Mouse (Mus musculus): ENCODE data around the gene Ms4a18. TPM values are rescaled to one million over a fixed set of nuclear protein-coding genes. Genes with fewer than 3 reads are reported as not detected.
A peak's percentile ranks its signal among the peaks of the same experiment; 100 is the strongest.
"Not testable (repeated sequence)": the region's sequence is repeated elsewhere in the genome, so short reads cannot be mapped to it uniquely, and the experiment has no call there.

Gene Ms4a18
- total RNA-seq (2021): not detected
- long read RNA-seq: 0 reads

DNA sequence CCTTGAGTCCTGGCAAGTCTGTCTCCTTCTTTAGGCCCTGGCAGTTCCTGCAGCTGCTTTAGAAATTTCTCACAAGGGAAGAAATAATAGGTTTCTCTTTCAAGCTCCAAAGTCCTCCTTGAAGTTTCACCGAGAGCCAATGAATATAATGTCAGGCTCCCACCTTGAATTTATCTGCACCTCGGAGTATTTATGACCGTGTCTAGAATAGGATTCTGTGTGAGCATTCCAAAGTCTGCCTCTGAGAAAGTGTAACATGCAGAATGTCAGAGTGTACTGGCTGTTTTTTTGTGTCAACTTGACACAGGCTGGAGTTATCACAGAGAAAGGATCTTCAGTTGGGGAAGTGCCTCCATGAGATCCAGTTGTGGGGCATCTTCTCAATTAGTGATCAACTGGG, at the start of gene Ms4a18:
TSS of gene Ms4a18 (minus strand) at position 141 of the 400 bp plus-strand sequence.
- DNase-seq (ENCODE audit: low spot score in 2 of 2): no peak

DNA sequence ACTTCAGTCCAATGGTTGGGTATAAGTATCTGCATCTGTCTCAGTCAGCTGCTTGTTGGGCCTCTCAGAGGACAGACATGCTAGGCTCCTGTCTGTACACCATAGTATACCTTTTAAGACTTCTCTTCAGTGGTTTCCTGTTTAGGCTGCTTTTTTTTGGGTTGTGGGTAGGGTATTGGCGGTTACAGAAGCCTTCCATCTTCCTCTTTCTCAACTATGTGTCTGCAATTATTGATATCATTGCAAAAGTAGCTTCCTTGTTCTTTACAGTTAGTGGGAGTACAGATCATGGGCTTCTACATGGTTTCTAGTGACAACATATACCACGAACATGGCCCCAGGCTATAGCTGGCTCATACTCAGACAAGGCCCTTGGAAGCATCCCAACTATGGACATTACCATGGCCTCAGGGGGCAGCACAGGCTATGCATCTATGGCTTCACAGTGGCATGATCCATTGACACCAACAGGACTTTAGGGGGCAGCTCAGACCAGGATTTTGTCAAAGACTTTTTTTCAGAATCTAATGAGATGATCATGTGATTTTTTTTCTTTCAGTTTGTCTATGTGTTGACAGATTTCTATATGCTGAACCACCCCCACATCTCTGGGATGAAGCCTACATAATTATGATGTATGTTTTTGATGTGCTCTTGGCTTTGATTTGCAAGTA, 47.5 kb upstream of the Ms4a18 start:
- DNase-seq (ENCODE audit: low spot score in 2 of 2): no peak

DNA sequence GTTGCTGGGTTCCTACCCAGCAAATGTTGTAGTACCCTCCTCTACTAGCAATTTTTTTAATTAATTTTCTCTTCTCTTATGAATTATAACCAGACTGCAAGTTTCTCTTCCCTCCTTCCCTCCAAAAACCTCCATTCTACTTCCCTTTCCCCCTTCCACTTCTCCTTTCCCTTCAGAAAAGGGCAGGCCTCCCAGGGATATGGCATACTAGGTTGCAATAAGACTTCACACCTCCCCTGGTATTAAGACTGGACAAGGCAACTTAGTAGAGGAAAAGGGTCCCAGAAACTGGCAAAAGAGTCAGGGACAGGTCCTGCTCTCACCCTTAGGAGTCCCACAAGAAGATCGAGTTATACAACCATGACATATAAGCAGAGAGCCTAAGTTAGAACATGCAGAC, 43.1 kb upstream of the Ms4a18 start:
- no peak for DNase-seq (ENCODE audit: low spot score in 2 of 2)

DNA sequence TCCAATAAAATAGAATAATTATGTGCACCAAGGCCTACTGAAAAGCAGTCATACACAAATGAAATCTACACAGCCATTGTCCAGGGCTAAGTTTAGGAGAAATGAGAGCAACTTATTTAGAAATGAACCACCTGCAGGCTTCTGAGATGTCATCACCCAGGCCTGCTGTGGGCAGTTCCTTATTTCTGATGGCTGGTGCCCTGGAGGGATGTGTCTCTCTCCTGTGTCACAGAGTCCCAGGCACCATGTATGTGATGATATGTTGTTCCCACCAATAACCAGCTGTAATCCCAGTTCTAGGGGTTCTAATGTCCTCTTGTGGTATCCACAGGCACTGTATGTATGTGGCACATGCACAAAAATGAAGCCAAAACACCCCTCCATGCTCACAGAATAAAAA, 42.1 kb upstream of the Ms4a18 start:
- no peak for DNase-seq (ENCODE audit: low spot score in 2 of 2)

DNA sequence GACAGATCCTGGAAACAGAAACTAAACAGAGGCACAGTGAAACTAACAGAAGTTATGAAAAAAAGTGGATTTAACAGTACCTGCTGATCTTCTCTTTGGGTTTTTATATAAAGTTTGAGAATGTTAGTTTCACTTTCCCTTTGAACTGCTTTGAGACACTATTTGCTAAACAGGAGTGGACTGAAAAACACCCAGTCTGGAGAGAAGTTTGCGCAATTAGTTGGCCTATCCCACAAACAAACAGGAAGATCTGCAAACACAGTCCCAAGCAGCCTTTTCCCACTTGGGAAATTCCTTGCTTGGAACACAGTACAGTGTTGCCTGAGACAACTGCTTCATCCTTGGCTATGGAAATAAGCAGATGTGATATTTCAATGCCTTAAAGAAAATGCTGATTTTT, 37.9 kb upstream of the Ms4a18 start:
- DNase-seq (ENCODE audit: low spot score in 2 of 2): not testable (repeated sequence)

DNA sequence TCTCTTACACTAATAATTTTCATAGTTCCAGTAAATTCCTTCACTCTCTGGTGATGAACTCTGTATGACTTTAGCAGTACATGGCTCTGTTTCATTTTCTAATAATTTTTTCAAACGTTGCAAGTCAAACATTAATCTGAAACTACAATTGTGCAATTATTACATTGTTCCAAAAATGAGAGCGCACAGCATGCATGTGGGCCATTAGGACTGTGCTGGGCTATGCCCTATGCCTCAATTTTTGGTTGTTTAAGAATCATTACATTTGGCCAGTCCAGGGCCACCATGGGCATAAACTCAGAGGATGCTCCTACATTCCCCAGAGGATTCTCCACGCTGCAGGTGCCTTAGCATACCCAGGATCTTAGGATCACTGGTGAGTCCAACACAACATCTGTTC, 35.4 kb upstream of the Ms4a18 start:
- no peak for DNase-seq (ENCODE audit: low spot score in 2 of 2)

DNA sequence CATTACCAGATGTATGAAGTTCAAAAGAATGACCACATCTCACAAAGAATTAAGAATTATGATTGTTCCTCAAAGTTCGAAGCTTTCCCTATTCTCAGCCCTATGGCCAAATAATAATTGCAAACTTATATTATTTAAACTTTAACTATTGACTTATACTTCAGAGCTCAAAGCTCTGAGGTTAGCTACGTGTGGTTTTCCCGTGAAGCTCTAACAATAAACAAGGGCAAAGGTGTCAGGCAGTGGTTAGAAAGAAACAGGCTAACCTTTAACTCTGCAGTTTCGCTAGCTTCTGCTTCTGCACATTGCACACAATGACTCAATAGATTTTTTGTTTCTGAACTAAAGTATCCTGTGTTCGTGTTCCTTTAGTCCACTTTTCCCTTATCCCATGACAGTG, 35.0 kb upstream of the Ms4a18 start:
- DNase-seq (ENCODE audit: low spot score in 2 of 2): no peak

DNA sequence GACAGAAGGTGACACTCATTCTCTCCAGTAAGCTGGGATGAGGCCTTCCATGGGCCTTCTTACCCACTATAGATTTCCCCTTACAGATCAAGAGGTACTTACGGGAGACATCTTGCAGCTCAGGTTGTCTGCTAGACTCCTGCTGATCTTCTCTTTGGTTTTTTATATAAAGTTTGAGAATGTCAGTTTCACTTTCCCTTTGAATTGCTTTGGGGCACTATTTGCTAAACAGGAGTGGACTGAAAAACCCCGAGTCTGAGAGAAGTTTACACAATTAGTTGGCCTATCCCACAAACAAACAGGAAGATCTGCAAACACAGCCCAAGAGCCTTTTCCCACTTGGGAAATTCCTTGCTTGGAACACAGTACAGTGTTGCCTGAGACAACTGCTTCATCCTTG, 32.5 kb upstream of the Ms4a18 start:
- DNase-seq (ENCODE audit: low spot score in 2 of 2): no peak

DNA sequence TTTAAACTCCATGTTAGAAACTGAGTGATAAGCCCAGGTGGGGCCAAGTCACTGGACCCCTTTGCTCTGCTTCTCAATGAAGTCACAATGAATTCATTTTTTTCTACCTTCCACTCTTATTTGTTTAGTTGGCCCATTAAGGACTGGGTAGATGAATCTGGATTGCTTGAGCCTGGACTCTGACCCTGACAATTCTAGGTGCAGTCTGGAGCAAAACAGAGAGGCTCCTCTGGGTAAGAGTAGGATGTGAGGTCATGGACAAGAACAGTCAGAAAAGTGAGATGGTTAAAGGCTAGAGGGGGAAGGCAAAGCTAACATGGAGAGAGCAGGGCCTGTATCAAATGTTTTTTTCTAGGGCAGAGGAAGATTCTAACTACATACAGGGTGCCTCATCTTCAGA, 31.6 kb upstream of the Ms4a18 start:
- no peak for DNase-seq (ENCODE audit: low spot score in 2 of 2)

DNA sequence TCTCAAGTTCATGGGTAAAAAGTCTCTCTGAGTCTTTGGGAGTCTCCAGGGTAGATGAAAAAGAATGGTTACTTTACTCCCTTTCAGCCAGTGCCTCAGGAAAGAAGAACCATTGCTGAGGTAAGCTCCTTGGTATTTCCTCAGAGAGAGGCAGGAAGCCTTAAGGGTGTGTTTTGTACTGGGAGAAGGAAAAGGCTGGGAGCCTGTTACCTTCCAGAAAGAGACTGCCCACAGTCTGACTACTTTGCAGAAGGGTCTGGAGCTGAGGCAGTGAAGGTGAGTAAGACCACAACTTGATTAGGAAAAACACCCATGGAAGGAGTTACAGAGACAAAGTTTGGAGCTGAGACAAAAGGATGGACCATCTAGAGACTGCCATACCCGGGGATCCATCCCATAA, 30.7 kb upstream of the Ms4a18 start:
- no peak for DNase-seq (ENCODE audit: low spot score in 2 of 2)

DNA sequence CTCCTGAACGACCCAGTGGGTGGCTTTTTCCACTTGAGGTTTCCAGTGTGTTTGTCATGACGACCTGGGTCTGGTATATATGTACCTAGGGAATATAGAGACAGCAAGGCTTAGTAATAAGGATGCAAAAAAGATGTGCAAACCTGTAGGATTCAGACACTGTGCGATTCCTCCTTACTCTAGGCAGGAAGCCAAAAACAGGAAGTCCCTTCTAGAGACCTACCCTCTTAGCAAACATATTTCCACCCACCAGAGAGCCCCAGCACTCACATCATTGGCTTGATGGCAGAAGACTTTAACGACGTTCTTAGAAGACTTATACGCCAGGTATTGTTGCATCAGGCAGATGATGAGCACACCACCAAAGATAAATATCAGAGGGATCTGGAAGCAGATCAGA, 30.2 kb upstream of the Ms4a18 start:
- DNase-seq (ENCODE audit: low spot score in 2 of 2): no peak

DNA sequence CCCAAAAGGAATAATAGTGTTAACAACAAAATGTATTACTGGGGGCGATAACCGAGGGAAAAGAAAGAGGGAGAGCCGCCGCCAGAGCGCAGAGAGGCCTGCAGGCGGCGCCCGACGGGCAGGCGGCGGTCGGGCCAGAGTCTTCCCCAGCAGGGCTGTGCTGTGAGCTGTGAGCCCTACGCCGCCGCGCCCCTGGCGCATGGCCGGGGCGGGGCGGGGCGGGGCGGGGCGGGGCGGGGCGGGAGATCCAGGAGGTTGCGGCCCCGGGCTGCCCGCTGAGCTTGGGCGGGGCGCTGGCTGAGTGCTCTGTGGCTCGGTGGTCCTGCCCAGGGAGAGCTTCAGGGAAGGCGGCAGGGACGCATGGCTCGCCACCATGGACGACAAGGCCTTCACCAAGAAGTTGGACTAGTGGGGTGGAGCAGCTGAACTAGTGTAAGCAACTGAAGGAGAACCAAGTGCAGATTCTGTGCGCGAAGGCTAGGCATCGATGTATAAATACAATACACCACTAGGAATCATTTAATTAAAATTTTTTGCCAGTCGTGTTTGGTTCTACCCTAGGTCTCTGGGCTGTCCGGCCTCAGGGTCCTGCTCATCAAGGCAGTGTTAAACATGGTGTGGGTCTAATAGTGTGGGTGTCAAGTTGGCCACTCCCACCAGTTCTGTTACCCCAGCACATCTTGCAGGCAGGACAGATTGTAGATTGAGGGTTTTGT, 27.3 kb upstream of the Ms4a18 start:
- peak; percentile 7 to 32 for DNase-seq (ENCODE audit: low spot score in 2 of 2)

DNA sequence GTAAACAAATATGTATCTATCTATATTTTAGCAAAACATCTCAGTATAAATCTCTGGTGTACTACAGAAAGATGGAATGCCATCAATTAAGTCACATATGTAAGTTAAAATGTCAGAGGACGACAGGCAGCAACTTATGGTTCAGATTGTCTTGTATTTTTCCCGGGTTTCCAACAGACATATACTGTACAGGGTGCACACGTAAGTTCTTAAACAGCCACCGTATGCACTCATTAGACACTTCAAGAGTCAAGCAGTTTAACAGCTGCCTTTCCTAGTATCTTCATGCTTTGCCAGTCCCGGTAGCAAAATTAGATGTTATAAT, 26.8 kb upstream of the Ms4a18 start:
- DNase-seq (ENCODE audit: low spot score in 2 of 2): no peak

DNA sequence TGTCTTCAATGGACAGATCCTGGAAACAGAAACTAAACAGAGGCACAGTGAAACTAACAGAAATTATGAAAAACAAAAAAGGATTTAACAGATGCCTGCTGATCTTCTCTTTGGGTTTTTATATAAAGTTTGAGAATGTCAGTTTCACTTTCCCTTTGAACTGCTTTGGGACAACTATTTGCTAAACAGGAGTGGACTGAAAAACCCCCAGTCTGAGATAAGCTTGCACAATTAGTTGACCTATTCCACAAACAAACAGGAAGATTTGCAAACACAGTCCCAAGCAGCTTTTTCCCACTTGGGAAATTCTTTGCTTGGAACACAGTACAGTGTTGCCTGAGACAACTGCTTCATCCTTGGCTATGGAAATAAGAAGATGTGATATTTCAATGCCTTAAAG, 19.7 kb upstream of the Ms4a18 start:
- DNase-seq (ENCODE audit: low spot score in 2 of 2): no peak

DNA sequence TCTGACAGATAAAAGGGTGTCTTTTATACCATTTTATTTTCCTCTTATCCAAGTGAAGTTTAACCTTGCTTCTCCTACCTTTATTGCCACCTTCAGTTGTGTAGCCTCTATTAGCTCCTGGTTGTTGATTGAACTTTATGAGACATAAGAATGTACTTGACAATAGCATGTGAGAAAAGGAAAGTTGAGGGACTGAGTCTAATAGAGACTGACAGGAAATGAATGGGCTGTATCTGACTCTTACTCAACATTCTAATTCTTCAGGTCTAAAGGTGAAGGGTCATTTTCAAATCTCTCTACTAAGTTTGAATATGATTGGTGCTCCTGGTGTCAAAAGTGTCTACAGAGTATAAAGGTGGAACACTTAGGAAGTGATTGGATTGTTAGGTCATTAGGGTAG, 4.6 kb upstream of the Ms4a18 start:
- no peak for DNase-seq (ENCODE audit: low spot score in 2 of 2)

DNA sequence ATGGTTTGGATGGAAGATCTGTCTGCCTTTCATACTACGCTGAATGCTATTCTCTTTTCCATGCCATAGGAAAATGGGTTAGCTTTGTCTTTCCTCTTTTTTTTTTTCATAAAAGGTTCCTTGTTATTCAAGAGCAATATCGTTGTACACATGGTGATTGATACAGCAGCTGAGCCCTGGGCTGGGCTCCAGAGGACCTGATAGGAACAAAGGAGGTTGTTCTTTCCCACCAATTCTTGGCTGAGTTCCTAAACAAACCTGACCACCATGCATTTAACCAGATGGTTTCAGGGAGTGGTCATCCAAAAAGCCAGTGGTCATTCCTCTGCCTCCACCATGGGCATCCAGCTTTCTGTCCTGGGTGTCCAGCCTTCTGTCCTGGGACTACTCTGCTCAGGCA, 580 bp downstream of the Ms4a18 start:
- no peak for DNase-seq (ENCODE audit: low spot score in 2 of 2)

DNA sequence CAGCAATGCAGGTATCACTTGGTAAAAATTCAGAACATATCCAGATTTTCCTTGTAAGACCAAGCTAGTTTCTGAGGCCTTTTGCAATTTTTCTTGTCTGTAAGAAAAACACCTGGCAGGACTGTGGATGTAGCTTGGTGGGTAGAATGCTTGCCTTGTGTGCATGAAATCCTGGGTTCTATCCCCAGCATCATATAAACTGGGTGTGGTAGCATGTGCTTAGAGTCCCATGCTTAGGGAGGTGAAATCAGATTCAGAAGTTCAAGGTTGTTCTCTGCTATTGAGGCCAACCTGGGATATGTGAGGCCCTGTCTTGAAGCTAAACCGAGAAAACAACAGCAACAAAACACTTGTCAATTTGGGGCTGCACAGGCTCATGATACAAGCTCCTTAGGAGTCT, 1.8 kb downstream of the Ms4a18 start:
- DNase-seq (ENCODE audit: low spot score in 2 of 2): no peak

DNA sequence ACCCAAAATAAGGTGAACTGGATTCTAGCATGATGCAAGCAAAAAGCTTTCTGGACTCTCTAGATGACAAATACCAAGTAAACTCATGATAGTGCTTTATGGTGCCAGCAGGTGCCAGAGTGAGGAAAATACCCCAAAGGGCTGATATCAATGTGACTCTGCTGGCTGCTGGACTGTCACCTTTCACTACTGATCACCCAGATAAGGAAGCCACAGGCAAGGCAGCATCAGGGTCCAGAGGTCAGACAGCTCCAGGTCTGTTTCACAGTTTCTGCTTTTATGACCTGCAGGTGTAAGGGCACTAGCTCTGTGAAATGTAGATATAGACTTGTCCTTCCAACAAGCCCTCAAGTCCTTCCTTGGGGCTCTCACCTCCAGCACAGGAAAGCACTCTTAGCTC, 2.4 kb downstream of the Ms4a18 start:
- DNase-seq (ENCODE audit: low spot score in 2 of 2): no peak

DNA sequence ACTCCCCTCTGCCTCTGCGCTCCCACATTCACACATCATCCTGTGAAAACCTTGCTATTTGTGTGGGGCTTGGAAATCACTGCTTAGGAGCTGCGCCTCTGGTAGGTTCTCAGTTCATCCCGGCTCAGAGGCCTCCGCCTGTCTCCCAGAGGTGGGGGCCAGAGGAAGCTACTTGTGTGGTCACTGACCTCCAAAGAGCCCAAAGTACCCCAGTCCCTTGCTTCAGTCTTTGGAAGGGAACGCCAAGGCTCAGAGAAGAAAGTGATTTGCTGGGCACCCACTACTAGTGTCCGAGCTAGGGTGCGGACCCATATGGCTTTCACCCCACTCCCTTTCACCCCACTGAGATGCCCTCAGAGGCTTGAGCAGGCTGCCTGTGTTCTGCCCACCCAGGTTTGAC, 24.7 kb downstream of the Ms4a18 start, which contains the start of gene Ms4a15:
TSS of gene Ms4a15 (minus strand) at position 101 of the 400 bp plus-strand sequence.
- no peak for DNase-seq (ENCODE audit: low spot score in 2 of 2)

DNA sequence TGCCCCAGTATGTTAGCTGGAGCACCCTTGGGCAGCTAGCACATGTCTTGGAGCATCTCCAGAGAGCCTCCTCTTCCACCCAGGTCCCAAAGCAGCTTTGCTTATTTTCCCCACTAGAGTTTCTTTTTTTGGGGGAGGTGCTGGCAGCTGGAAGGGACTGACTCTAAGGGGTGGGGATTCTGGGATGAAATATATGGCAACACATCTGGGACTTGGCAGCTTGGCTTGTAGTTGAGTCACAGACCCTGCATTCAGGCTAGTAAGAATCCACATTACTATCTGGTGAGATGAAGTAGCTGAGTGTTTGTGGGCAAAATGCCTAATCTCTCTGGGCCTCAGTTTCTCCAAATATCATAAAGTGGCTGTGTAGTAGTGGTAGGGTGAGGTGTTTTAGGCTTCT, 25.9 kb downstream of the Ms4a18 start:
- no peak for DNase-seq (ENCODE audit: low spot score in 2 of 2)

DNA sequence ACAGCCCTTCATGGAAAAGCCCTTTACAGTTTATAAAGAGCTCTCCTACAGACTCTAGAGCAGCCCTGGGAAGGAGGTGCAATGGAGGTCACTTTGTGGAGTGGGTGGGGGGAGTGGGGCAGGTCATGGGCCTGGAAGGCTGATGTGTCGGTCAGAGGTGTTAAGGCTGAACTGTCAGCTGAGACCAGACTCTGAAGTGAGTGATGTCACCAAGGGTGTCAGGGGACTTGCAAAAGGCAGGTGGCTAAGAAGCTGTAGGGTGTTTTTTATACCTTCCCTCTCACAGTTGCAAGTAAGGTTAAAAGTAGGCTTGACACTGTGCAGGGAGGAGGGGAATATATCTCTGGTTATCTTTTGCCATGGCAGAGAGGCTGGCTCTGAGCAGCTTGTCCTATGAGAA, 27.1 kb downstream of the Ms4a18 start:
- no peak for DNase-seq (ENCODE audit: low spot score in 2 of 2)

DNA sequence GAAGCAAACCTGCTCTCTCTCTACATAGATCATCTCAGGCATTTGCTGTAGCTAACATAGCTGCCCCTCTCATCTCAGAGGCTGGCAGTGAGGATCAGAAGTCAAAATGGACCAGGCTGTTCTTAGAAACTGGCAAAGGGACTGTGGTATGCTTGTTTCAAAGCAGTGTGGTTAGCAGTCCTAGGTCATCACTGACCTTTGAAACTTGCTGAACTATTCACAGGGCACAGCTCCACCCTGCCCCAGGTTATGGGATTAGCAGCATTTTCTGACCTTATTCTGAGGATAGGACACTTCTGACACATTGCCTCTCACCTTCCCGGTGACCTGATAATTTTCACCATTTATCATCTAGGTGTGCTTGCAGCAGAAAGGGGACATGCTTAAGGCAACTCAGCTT, 29.3 kb downstream of the Ms4a18 start:
- no peak for DNase-seq (ENCODE audit: low spot score in 2 of 2)

DNA sequence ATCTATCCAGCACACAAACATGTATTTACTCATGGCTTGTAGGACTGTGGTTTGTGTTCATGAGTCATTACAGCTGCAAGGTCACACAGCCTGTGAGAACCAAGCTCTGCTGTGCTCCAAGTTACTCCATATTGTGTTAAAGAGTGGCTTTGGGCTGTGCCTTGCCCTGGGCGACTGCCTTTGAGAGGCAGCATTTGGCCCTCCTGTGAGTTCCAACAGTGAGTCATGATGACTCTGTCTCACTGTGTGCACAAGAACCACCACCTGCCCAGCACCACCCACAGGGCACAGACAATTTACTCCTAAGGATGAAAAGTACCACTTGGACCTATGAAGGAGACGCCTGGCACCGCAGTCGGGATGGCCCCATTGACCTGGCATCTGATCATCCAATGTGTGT, 31.9 kb downstream of the Ms4a18 start:
- no peak for DNase-seq (ENCODE audit: low spot score in 2 of 2)
